Mouse (Mus musculus) midbrain, postnatal 0 days (tissue): Measurements from ENCODE around the gene Ptpro. TPM values are rescaled to one million over a fixed set of nuclear protein-coding genes. Genes with fewer than 3 reads are reported as not detected.

Experiments
- ATAC-seq: fragments of 200-750 bp; cut with Nextera tagmentation; 2 replicates; pipeline ENCODE4 v1.8.0; 2017; ENCODE audit warnings: moderate number of reproducible peaks, mild to moderate bottlenecking, moderate TSS enrichment, moderate library complexity; ENCODE audit not compliant: low FRiP score
- DNase-seq: peaks from one replicate; pipeline ENCODE4 v3.0.0-alpha.2; 2015; ENCODE audit warnings: low spot score
- H3K27ac ChIP-seq: fragments of 300-500 bp; sonication (generic); 2 replicates; pipeline ENCODE4 v1.5.1; 2014; ENCODE audit warnings: low read depth, mild to moderate bottlenecking, low read length, mixed read lengths
- H3K27me3 ChIP-seq: fragments of 300-500 bp; sonication (generic); 2 replicates; pipeline ENCODE4 v1.6.1; 2014; ENCODE audit warnings: low read length, control low read depth, mixed read lengths; ENCODE audit not compliant: insufficient read depth
- H3K36me3 ChIP-seq: fragments of 300-500 bp; sonication (generic); 2 replicates; pipeline ENCODE4 v1.6.1; 2014; ENCODE audit warnings: low read length, control low read depth, mixed read lengths; ENCODE audit not compliant: insufficient read depth
- H3K4me1 ChIP-seq: fragments of 300-500 bp; sonication (generic); 2 replicates; pipeline ENCODE4 v1.6.1; 2014; ENCODE audit warnings: mild to moderate bottlenecking, control low read depth, antibody characterized with exemption, low read length, mixed read lengths; ENCODE audit not compliant: insufficient read depth
- H3K4me2 ChIP-seq: fragments of 300-500 bp; sonication (generic); 2 replicates; pipeline ENCODE4 v1.6.1; 2014; ENCODE audit warnings: low read depth, mild to moderate bottlenecking, low read length, mixed read lengths; ENCODE audit not compliant: poor library complexity, severe bottlenecking
- H3K4me3 ChIP-seq: fragments of 300-500 bp; sonication (generic); 2 replicates; pipeline ENCODE4 v1.5.1; 2014; ENCODE audit warnings: low read depth, mild to moderate bottlenecking, low read length, moderate library complexity
- H3K9ac ChIP-seq: fragments of 300-500 bp; sonication (generic); replicated peaks from 2 replicates; pipeline ENCODE4 v1.6.1; 2014; ENCODE audit warnings: mild to moderate bottlenecking, low read length, moderate library complexity, mixed read lengths; ENCODE audit not compliant: poor library complexity, severe bottlenecking
- H3K9me3 ChIP-seq: fragments of 300-500 bp; sonication (generic); 2 replicates; pipeline ENCODE4 v1.6.1; 2016; ENCODE audit warnings: low read length, control low read depth
- CTCF ChIP-seq: IDR thresholded peaks from 2 replicates; pipeline ENCODE4 v1.5.1; 2016; ENCODE audit warnings: antibody characterized with exemption, mild to moderate bottlenecking
- WGBS: fragments of 180-500 bp; shearing (Covaris S2); extraction: QIAGEN DNeasy Blood & Tissue Kit; methylation state at CpG from one replicate; pipeline ENCODE4 v1.1.7; 2014; 5-methylcytosine and 5-hydroxymethylcytosine counted together
- polyA plus RNA-seq: library from polyadenylated mRNA; unstranded; fragments of >200 nt; fragmentation: Nextera tagmentation; extraction: Ambion mirVana; gene quantifications from 2 replicates; pipeline ENCODE4 v1.2.1, GENCODE M21; 2015
- total RNA-seq: library from RNA; depleted of rRNA; stranded (reverse); fragments of >200 nt; gene quantifications from 2 replicates; pipeline ENCODE4 v1.2.3, GENCODE M21; 2014

The Ptpro gene
- total and polyA plus RNA-seq, 2 experiments from 2014 or later: 58.7 to 122 TPM

GRCm38 (mm10) chr6:137482891-137483290 lies 230.8 kb downstream of the Ptpro start:
- 73% methylated on average over 7 of the region's 7 CpGs for WGBS
- H3K27ac ChIP-seq: no peak overlapping the region
- H3K9me3 ChIP-seq: no peaks in the 10 kb centered on the region
- no peak for TF ChIP-seq CTCF
- peaks cover 10% of the 10 kb centered on the region for H3K36me3 ChIP-seq
- no peak overlapping the region for H3K4me2 ChIP-seq
- no peak overlapping the region for H3K4me3 ChIP-seq
- H3K27me3 ChIP-seq: no peaks in the 10 kb centered on the region
- H3K4me1 ChIP-seq: no peaks in the 10 kb centered on the region
- ATAC-seq (no peak), DNase-seq (no peak)
- no peak overlapping the region for H3K9ac ChIP-seq

DNA sequence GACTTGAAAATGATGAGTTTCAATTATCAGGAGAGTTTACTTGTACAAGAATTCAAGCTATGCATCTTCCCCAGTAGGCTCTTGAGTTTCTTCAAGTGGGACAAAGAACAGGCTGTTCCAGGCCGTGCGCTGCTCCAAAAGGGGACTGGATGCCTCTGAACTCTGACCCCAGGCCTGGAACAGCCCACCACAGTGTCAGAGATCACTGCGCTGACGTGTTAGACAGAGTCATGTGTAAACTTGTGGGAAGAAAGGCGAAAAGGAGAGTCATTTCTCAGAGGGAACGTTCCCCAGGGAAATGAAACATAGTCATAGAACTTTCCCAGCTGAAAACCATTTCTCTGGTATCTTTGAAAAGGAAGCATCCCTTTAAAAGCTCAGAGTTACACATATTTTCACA lies 235.3 kb downstream of the Ptpro start:
- Histone ChIP-seq H3K4me2 (no peak overlapping the region), H3K27me3 (no peaks in the 10 kb centered on the region), H3K27ac (no peak overlapping the region), H3K36me3 (peaks cover 4% of the 10 kb centered on the region; the same call in 1 of the 2 replicates), H3K9me3 (no peaks in the 10 kb centered on the region), H3K4me3 (no peak overlapping the region), H3K4me1 (no peaks in the 10 kb centered on the region), H3K9ac (no peak overlapping the region)
- no peak for TF ChIP-seq CTCF
- WGBS: 73% methylated on average over 6 of the region's 6 CpGs
- ATAC-seq: no peak
- DNase-seq: no peak

DNA sequence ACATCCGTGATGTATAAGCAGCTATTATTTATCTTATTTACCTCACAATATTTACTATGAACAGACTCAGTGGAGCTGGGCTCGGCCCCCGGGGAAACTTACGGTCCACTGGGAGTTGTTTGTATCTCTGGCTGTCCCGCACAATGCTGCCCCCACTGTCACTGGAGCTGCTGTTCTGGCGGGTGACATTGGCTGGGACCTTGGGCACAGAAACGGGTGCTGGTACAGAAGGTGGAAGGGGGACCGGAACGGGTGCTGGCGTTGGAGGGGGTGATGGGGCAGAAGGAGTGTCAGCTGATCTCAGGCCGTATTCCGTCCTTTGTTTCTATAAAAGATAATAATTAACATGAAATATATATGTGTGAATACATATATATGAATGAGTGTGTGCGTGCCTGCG lies 238.0 kb downstream of the Ptpro start:
- no peak for ATAC-seq
- H3K4me2 ChIP-seq: no peak overlapping the region
- TF ChIP-seq CTCF: no peak
- H3K4me3 ChIP-seq: no peak overlapping the region
- no peak overlapping the region for H3K9ac ChIP-seq
- peaks cover 4% of the 10 kb centered on the region; the same call in 1 of the 2 replicates for H3K36me3 ChIP-seq
- H3K27me3 ChIP-seq: no peaks in the 10 kb centered on the region
- H3K9me3 ChIP-seq: no peaks in the 10 kb centered on the region
- no peak for DNase-seq
- WGBS: 93% methylated on average over 14 of the region's 14 CpGs
- no peaks in the 10 kb centered on the region for H3K4me1 ChIP-seq
- no peak overlapping the region for H3K27ac ChIP-seq

DNA sequence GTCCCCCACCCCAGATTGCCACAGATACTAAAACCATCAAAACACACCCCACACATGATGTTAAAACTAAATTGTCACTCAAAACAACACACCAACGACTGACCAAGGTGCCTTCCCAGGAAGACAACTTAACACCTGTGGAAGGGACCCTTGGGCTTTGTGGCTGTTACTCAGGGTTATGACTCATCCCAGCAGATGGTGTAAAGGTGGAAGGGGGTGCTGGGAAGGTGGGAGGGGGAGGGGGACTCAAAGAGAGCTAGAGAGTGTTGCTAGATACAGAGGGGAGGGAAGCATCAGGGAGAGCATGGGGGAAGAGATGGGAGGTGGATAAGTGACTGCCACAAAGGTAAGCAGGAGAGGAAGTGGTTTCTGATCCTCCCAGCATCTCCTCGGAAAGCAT lies 239.5 kb downstream of the Ptpro start:
- TF ChIP-seq CTCF: no peak
- H3K9me3 ChIP-seq: no peaks in the 10 kb centered on the region
- no peak overlapping the region for H3K27ac ChIP-seq
- no peak overlapping the region for H3K9ac ChIP-seq
- H3K4me3 ChIP-seq: no peak overlapping the region
- ATAC-seq (no peak), DNase-seq (no peak)
- H3K36me3 ChIP-seq: peaks cover 4% of the 10 kb centered on the region; the same call in 1 of the 2 replicates
- 76% methylated on average over 2 of the region's 2 CpGs for WGBS
- H3K27me3 ChIP-seq: no peaks in the 10 kb centered on the region
- no peaks in the 10 kb centered on the region for H3K4me1 ChIP-seq
- no peak overlapping the region for H3K4me2 ChIP-seq

GRCm38 (mm10) chr6:137492582-137492981 lies 240.5 kb downstream of the Ptpro start:
- WGBS: 90% methylated on average over 4 of the region's 4 CpGs
- no peaks in the 10 kb centered on the region for H3K9me3 ChIP-seq
- H3K9ac ChIP-seq: no peak overlapping the region
- H3K4me2 ChIP-seq: no peak overlapping the region
- DNase-seq: no peak
- no peak for TF ChIP-seq CTCF
- ATAC-seq: no peak
- H3K27ac ChIP-seq: no peak overlapping the region
- no peaks in the 10 kb centered on the region for H3K27me3 ChIP-seq
- H3K4me1 ChIP-seq: no peaks in the 10 kb centered on the region
- H3K36me3 ChIP-seq: peaks cover 4% of the 10 kb centered on the region; the same call in 1 of the 2 replicates
- no peak overlapping the region for H3K4me3 ChIP-seq

- no peaks in the 10 kb centered on the region for H3K27me3 ChIP-seq
- peaks cover 4% of the 10 kb centered on the region; the same call in 1 of the 2 replicates for H3K36me3 ChIP-seq
- H3K27ac ChIP-seq: no peak overlapping the region
- H3K4me2 ChIP-seq: no peak overlapping the region
- 81% methylated on average over 17 of the region's 17 CpGs for WGBS
- ATAC-seq (no peak), DNase-seq (peak; percentile 15)
- H3K4me3 ChIP-seq: no peak overlapping the region
- H3K9ac ChIP-seq: no peak overlapping the region
- no peak for TF ChIP-seq CTCF
- no peaks in the 10 kb centered on the region for H3K9me3 ChIP-seq
- H3K4me1 ChIP-seq: no peaks in the 10 kb centered on the region
These were observed 241.4 kb downstream of the Ptpro start for GRCm38 (mm10) chr6:137493211-137494135.
